ENCODE assay signal across 20 mouse cellular contexts in the genomic region with DNA sequence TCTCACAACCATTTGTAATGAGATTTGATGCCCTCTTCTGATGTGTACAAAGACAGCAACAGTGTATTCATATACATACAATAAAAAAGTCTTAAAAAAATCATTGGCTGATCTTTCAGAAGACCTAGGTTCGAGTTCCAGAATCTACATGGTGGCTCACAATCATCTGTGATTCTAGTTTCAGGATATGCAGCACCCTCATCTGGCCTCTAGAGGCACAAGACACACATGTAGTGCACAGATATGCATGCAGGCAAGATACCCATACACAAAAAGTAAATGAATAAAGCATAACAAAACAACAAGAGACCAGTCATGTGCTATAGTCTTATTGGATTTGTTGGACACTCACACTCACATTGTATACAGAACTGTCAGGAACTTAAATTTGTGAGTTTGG. TPM values are rescaled to one million over a fixed set of nuclear protein-coding genes. Genes with fewer than 3 reads are reported as not detected.
DNase-seq lines count a peak whose midpoint lies in the region; ATAC-seq and TF ChIP-seq lines count a peak whose summit lies in the region.
"Had no signal": no experiment of that assay in that cellular context is flagged by ENCODE, and none has a peak within 500 bp of the region (broad histone marks: within the 10 kb centered on the region; RNA-seq: fewer than 3 reads in every experiment).

No protein-coding gene starts in this region.

- ATAC-seq in kidney, postnatal 0 days (replicated peaks; ENCODE audit: low FRiP score, low read depth), result no peak
- no peak for ATAC-seq in lung, postnatal 0 days
- ATAC-seq: forebrain, embryonic 13.5 days; hindbrain, embryonic 16.5 days had no signal

- TF ChIP-seq CTCF in kidney, postnatal 0 days (IDR thresholded peaks at IDR 0.05; ENCODE audit: low read depth), result peak; percentile 24; the same call in 1 of the 2 replicates
- TF ChIP-seq CTCF in kidney, adult 2 months (conservative IDR thresholded peaks at IDR 0.05; ENCODE audit: insufficient read depth, insufficient read length, low read depth, low read length), result no peak
- TF ChIP-seq CTCF in lung, postnatal 0 days (IDR thresholded peaks at IDR 0.05), result peak; percentile 22; the same call in 1 of the 2 replicates
- peak; percentile 19; the same call in 1 of the 2 replicates for TF ChIP-seq CTCF in brain, embryonic 14.5 days (IDR thresholded peaks at IDR 0.05; ENCODE audit: borderline replicate concordance, extremely low read depth, insufficient read depth, insufficient read length)

- no peak for TF ChIP-seq EP300 in lung, postnatal 0 days (IDR thresholded peaks at IDR 0.05)

- no peak overlapping the region for H3K4me3 ChIP-seq in kidney, postnatal 0 days (replicated peaks; ENCODE audit: low read depth, low read length)
- no peak overlapping the region for H3K4me3 ChIP-seq in kidney, adult 2 months (ENCODE audit: insufficient read depth, low read depth, low read length)
- no peak overlapping the region for H3K4me3 ChIP-seq in lung, postnatal 0 days (ENCODE audit: low read depth, low read length)
- H3K4me3 ChIP-seq: embryonic facial prominence, embryonic 13.5 days; forebrain, embryonic 13.5 days; gastrocnemius, adult 2 months; heart, embryonic 12.5 days; hindbrain, embryonic 12.5 days had no signal

- no peak overlapping the region for H3K9ac ChIP-seq in kidney, postnatal 0 days (ENCODE audit: low read depth, low read length)
- no peak overlapping the region for H3K9ac ChIP-seq in lung, postnatal 0 days (replicated peaks; ENCODE audit: low read depth)
- H3K9ac ChIP-seq: embryonic facial prominence, embryonic 13.5 days; forebrain, embryonic 13.5 days; heart, embryonic 12.5 days; hindbrain, embryonic 12.5 days had no signal

- no peak for DNase-seq in kidney, postnatal 0 days (ENCODE audit: low spot score)
- DNase-seq in kidney, adult 2 months, result no peak
- no peak for DNase-seq in lung, postnatal 0 days (ENCODE audit: low spot score)
- no peak for DNase-seq in lung, postnatal 36 days
- DNase-seq in brain, embryonic 14.5 days (ENCODE audit: low read depth), result no peak
- no peak for DNase-seq in adrenal gland, postnatal 36 days
- DNase-seq: adrenal gland, postnatal 10 days; cerebellum, adult 18-20 months; cerebellum, adult 9-11 months; cerebellum, postnatal 36 days; gastrocnemius, adult 2 months; heart, postnatal 36 days had no signal

- WGBS in kidney, postnatal 0 days, result 69% methylated on average over 1 of the region's 1 CpGs
- 68% methylated on average over 1 of the region's 1 CpGs for WGBS in kidney, adult 2 months
- WGBS in lung, postnatal 0 days, result 51% methylated on average over 1 of the region's 1 CpGs

- no peaks in the 10 kb centered on the region for H3K27me3 ChIP-seq in kidney, postnatal 0 days (ENCODE audit: insufficient read depth, low read length)
- no peaks in the 10 kb centered on the region for H3K27me3 ChIP-seq in kidney, adult 2 months (replicated peaks; ENCODE audit: control insufficient read depth, insufficient read depth, low read length)
- no peaks in the 10 kb centered on the region for H3K27me3 ChIP-seq in lung, postnatal 0 days (replicated peaks; ENCODE audit: insufficient read depth, low read length)
- H3K27me3 ChIP-seq: embryonic facial prominence, embryonic 13.5 days; forebrain, embryonic 13.5 days; heart, embryonic 12.5 days; hindbrain, embryonic 12.5 days had no signal

- H3K9me3 ChIP-seq in kidney, postnatal 0 days (replicated peaks; ENCODE audit: low read length), result no peaks in the 10 kb centered on the region
- no peaks in the 10 kb centered on the region for H3K9me3 ChIP-seq in lung, postnatal 0 days (ENCODE audit: low read length)
- H3K9me3 ChIP-seq: embryonic facial prominence, embryonic 13.5 days; forebrain, embryonic 13.5 days; heart, embryonic 12.5 days had no signal

- H3K4me1 ChIP-seq in kidney, postnatal 0 days (replicated peaks; ENCODE audit: insufficient read depth, low read length), result no peaks in the 10 kb centered on the region
- H3K4me1 ChIP-seq in kidney, adult 2 months (ENCODE audit: control insufficient read depth, insufficient read depth, low read length), result no peaks in the 10 kb centered on the region
- H3K4me1 ChIP-seq in lung, postnatal 0 days (ENCODE audit: insufficient read depth, low read depth, low read length), result no peaks in the 10 kb centered on the region
- H3K4me1 ChIP-seq: embryonic facial prominence, embryonic 13.5 days; forebrain, embryonic 13.5 days; heart, embryonic 12.5 days; hindbrain, embryonic 12.5 days had no signal

- no peak for TF ChIP-seq POLR2A in kidney, adult 2 months (IDR thresholded peaks at IDR 0.05; ENCODE audit: low read depth, low read length)
- TF ChIP-seq POLR2A in brain, embryonic 14.5 days (IDR thresholded peaks at IDR 0.05; ENCODE audit: borderline replicate concordance, extremely low read depth, insufficient read depth, insufficient read length, poor library complexity, severe bottlenecking), result no peak

- H3K36me3 ChIP-seq in kidney, postnatal 0 days (ENCODE audit: insufficient read depth, low read length), result no peaks in the 10 kb centered on the region
- H3K36me3 ChIP-seq in kidney, adult 2 months (ENCODE audit: control insufficient read depth, insufficient read depth, low read length), result no peaks in the 10 kb centered on the region
- H3K36me3 ChIP-seq in lung, postnatal 0 days (ENCODE audit: insufficient read depth, low read length), result no peaks in the 10 kb centered on the region
- H3K36me3 ChIP-seq: embryonic facial prominence, embryonic 13.5 days; heart, embryonic 12.5 days; hindbrain, embryonic 12.5 days had no signal

- no peak overlapping the region for H3K4me2 ChIP-seq in kidney, postnatal 0 days (ENCODE audit: low read length)
- no peak overlapping the region for H3K4me2 ChIP-seq in lung, postnatal 0 days (replicated peaks; ENCODE audit: low read depth, low read length)
- H3K4me2 ChIP-seq: embryonic facial prominence, embryonic 13.5 days; forebrain, embryonic 13.5 days; heart, embryonic 12.5 days; hindbrain, embryonic 12.5 days had no signal

- no peak overlapping the region for H3K27ac ChIP-seq in kidney, postnatal 0 days
- no peak overlapping the region for H3K27ac ChIP-seq in kidney, adult 2 months (ENCODE audit: insufficient read depth, low read depth, low read length)
- H3K27ac ChIP-seq in lung, postnatal 0 days (ENCODE audit: low read length), result no peak overlapping the region
- H3K27ac ChIP-seq: embryonic facial prominence, embryonic 13.5 days; forebrain, embryonic 13.5 days; gastrocnemius, adult 2 months; hindbrain, embryonic 12.5 days had no signal

RNA-seq across cellular contexts. Expression of gene Pax1, which starts 47.6 kb away (rescaled TPM):
- not detected in 2 replicates for polyA plus RNA-seq in kidney, postnatal 0 days (2015; fragmentation: Nextera tagmentation; extraction: Ambion mirVana)
- 0.06 and 0.10 TPM in 2 replicates for polyA plus RNA-seq in kidney, adult 2 months (2012; rRNA removed)
- not detected in 2 replicates for polyA plus RNA-seq in lung, postnatal 0 days (2015; fragmentation: Nextera tagmentation; extraction: Ambion mirVana)
- polyA plus RNA-seq in brain, embryonic 14.5 days (2012; rRNA removed), result 0.55 and 0.85 TPM in 2 replicates
- not detected for total RNA-seq in adrenal gland, postnatal 36 days (2021)
- total RNA-seq: adrenal gland, postnatal 10 days; gastrocnemius, adult 2 months; heart, adult 8-10 months; heart, postnatal 36 days; MEL had no signal
- polyA plus RNA-seq: forebrain, embryonic 13.5 days; heart, embryonic 12.5 days; hindbrain, embryonic 16.5 days; intestine, embryonic 14.5 days had no signal
